Mouse (Mus musculus) small intestine, adult 10 weeks (tissue): ENCODE measurements around the gene Catsper2. TPM values are rescaled to one million over a fixed set of nuclear protein-coding genes. Genes with fewer than 3 reads are reported as not detected.

ENCODE experiments used
- polyA plus RNA-seq: library from polyadenylated mRNA; stranded (reverse); fragments of 350-450 nt; fragmentation: Illumina TruSeq; extraction: RNeasy Lipid Tissue Mini Kit (QIAGEN cat#74804); gene quantifications from one replicate; pipeline ENCODE4 v1.2.3, GENCODE M21; 2014; ENCODE audit warnings: low replicate concordance

The Catsper2 gene
- 1.7 TPM for polyA plus RNA-seq

GRCm38 (mm10) chr2:121413387-121414042 lies at the start of gene Catsper2, which contains the start of gene Pdia3:
Catsper2 (minus strand) TSS chr2:121413792.
Pdia3 (plus strand) TSS chr2:121413775.

DNA sequence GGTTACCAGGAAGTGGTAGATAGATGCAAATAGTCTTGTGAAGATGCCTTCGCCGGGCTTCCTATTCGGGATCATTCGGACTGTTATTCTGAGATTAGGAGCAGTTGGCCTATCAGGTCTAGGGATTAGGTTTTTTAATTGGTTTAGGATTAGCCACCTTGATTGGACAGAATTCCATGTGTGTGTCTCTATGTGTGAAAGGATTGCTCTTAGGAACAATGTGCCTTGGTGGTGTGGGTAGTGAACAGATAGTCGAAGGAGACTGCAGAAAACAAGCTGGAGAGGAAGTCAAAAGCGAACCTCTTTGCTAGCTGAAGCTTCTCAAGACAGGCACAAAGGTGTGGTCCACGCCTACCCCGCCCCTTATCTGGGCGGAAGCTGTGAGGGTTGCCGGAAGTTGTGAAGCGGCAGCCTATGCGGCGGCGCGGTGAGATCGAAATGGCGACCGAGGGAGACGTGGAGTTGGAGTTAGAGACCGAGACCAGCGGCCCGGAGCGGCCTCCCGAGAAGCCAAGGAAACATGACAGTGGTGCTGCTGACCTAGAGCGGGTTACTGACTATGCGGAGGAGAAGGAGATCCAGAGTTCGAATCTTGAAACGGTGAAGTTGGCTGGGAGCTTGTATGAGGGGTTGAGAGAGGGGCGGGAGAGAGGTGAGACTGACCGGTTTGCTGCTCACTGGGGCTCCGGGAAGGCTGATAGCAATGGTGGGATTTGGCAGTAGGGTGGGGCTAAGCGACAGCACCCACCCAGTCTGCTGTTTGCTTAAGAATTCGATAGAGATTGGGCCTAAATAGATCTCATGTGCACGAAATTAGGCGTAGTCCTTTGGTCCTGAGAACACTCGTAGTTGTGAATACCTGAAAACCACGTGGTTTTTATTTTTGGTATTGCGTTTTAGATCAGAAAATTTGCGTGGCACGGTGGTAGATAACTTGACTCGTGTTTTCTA lies 43.4 kb upstream of the Catsper2 start, which contains the start of gene Serinc4:
Serinc4 (minus strand) TSS at position 90 of the 951 bp plus-strand sequence.

GRCm38 (mm10) chr2:121452990-121453389 lies 39.4 kb upstream of the Catsper2 start, which contains the start of gene Hypk:
Hypk (plus strand) TSS chr2:121453290.

DNA sequence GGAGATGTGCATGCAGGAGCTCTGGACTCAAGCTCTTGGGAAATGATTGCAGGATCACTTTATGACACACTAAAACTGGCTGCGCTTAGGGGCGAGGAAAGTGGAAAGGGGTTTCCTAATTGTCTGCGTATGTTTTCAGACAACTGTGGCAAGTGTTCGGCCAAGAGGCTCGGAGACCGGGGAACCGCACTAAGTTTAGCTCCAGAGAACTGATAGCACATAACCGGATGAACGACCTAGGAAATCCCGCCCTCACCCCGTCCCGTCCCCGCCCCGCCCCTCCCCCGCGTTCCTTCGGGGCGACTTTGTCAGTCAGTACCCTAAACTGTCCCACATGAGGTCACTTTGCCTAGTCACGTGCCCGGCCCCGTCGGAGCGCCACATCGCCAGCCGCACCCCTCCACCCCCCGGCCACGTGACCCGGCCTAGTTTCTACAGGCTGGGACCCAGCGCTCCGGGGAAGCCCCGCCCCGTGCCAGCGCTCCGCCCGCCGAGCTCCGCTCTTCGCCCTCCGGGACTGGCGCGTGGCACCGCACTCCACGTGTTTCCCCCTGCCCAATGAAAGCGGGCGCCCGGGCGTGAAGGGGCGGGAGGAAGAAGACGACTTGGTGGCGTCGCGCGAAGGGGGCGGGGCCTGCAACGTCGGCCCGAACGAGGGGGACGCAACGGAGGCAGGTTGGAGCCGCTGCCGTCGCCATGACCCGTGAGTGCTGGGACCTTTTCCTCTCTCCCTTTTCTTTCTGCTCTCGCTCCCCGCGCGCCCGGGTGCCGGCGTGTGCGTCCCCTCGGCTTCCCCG lies 35.3 kb upstream of the Catsper2 start, which contains the start of gene Serf2:
Serf2 (plus strand) TSS at position 457 of the 797 bp plus-strand sequence.

DNA sequence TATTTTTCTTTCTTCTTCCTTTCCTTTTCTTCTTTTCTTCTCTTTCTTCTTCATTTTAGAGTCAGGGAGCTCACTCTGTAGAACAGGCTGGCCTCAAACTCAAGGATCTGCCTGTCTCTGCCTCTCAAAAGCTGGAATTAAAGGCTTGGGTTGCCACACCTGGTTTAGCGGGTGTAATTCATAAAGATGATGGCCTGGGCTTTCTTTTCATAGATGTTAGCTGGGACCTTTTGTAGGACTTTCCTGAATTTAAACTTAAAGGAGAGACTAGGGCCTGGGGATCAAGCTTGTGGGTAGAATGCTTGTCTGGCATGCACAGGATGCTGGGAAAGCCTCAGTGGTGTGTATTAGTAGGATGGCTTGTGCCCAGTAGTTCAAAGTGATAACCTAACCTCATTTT lies 30.6 kb upstream of the Catsper2 start, which contains the start of gene Ell3:
Ell3 (minus strand) TSS at position 101 of the 400 bp plus-strand sequence.

DNA sequence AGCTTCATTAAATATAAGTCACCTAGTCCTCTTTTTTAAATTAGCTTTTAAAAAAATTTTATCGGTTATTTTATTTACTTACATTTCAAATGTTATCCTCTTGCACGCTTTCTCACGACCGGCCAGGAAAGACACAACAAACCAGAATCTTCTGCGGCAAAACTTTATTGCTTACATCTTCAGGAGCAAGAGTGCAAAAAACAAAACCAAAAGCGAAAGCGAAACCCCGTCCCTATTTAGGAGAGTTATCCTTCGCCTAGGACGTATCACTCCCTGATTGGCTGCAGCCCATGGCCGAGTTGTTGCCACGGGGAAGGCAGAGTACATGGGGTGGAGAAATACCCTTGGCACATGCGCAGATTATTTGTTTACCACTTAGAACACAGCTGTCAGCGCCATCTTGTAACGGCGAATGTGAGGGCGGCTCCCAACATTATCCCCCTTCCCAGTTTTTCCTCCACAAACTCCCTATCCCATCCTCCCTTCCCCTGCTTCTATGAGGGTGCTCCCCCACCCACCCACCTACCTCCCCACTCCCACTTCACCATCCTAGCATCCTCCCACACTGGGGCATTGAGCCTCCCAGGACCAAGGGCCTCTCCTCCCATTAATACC lies 26.5 kb downstream of the Catsper2 start, which contains the start of gene Strc:
Strc (minus strand) TSS at position 208 of the 615 bp plus-strand sequence.

GRCm38 (mm10) chr2:121357494-121357893 lies 56.1 kb downstream of the Catsper2 start, which contains the start of gene Ckmt1:
Ckmt1 (plus strand) TSS chr2:121357714.

GRCm38 (mm10) chr2:121354820-121355592 lies 58.6 kb downstream of the Catsper2 start, which contains the start of gene Ppip5k1:
Ppip5k1 (minus strand) TSS chr2:121355396.

Other genes with a start within 250 kb of the Catsper2 start
- gene Tubgcp4, start 243.1 kb downstream of the Catsper2 start, polyA plus RNA-seq, result 76.0 TPM
- 23.1 TPM for gene Zscan29, start 242.7 kb downstream of the Catsper2 start, polyA plus RNA-seq
- gene Trp53bp1, start 142.4 kb downstream of the Catsper2 start, polyA plus RNA-seq, result 4.9 TPM
- 0.41 TPM for gene Map1a, start 124.2 kb downstream of the Catsper2 start, polyA plus RNA-seq
- 21.1 TPM for gene Ppip5k1, start 58.4 kb downstream of the Catsper2 start, polyA plus RNA-seq
- gene Ckmt1, start 56.1 kb downstream of the Catsper2 start, polyA plus RNA-seq, result 165 TPM
- not detected for gene Strc, start 26.6 kb downstream of the Catsper2 start, polyA plus RNA-seq
- 1,161 TPM for gene Pdia3, start within 50 bp of the Catsper2 start, polyA plus RNA-seq
- 4.3 TPM for gene Ell3, start 30.5 kb upstream of the Catsper2 start, polyA plus RNA-seq
- 88.0 TPM for gene Serf2, start 35.4 kb upstream of the Catsper2 start, polyA plus RNA-seq
- gene Hypk, start 39.5 kb upstream of the Catsper2 start, polyA plus RNA-seq, result 28.7 TPM
- gene Serinc4, start 43.0 kb upstream of the Catsper2 start, polyA plus RNA-seq, result not detected
- 32.3 TPM for gene Mfap1b, start 60.3 kb upstream of the Catsper2 start, polyA plus RNA-seq
- gene Mfap1a, start 92.9 kb upstream of the Catsper2 start, polyA plus RNA-seq, result 47.1 TPM
- gene Wdr76, start 92.9 kb upstream of the Catsper2 start, polyA plus RNA-seq, result 13.4 TPM